Mouse (Mus musculus) left cerebral cortex, postnatal 14 days (tissue): Measurements from ENCODE around the gene Gabrq. TPM values are rescaled to one million over a fixed set of nuclear protein-coding genes. Genes with fewer than 3 reads are reported as not detected.

Experiments used
- DNase-seq, 2 experiments: peaks; one replicate each; pipeline ENCODE4 v3.0.0; 2021 to 2022; ENCODE audit warnings: low spot score in 2 of 2, mixed read lengths in 1 of 2
- intact Hi-C: fragments of 180-260 bp; cut with DNase I; formaldehyde crosslinking; loops from one replicate; pipeline ENCODE4 v1.15.1; 2025
- long read RNA-seq, 2 experiments: library from polyadenylated mRNA; stranded (forward); transcript quantifications; one replicate each; pipeline ENCODE4 v2.0.0; 2021
- total RNA-seq, 2 experiments: library from RNA; stranded (reverse); gene quantifications; 2 replicates each; pipeline ENCODE4 v1.2.3; 2021

The Gabrq gene
- total RNA-seq = 1 to 10 TPM; 2.2 to 3.9 TPM
- long read RNA-seq, experiment 1, partial matches to known transcripts = 0 of 1 reads
- long read RNA-seq, experiment 1, other reads (novel, unspliced or antisense) = 1 of 1 reads
- long read RNA-seq, experiment 2 = 0 reads

- intact Hi-C loops = loop anchor here (5.0 to 10.0 kb wide), 3 partner anchors 80 to 1178 kb away; no protein-coding TSS in a partner anchor
- DNase-seq = peak in 1 of 2 experiments; percentile 14
Measured at GRCm38 (mm10) chrX:72824776-72825588, at the start of gene Gabrq. Gene Gabrq (plus strand): TSS chrX:72825178.

- intact Hi-C loops = no loop called here
Measured at GRCm38 (mm10) chrX:72788773-72789557, 36.0 kb upstream of the Gabrq start.

GRCm38 (mm10) chrX:72789558-72789871 lies 35.5 kb upstream of the Gabrq start:
- no peak for DNase-seq
- intact Hi-C loops = no loop called here

More at GRCm38 (mm10) chrX:72788773-72789557, 36.0 kb upstream of the Gabrq start:
- peak; percentile 34 to 51 for DNase-seq

- intact Hi-C loops = no loop called here
- DNase-seq = peak; percentile 85
Measured at GRCm38 (mm10) chrX:72819594-72819993, 5.4 kb upstream of the Gabrq start.

- DNase-seq = no peak
- intact Hi-C loops = loop anchor here (5.0 to 10.0 kb wide), 3 partner anchors 81 to 1176 kb away; no protein-coding TSS in a partner anchor
Measured at GRCm38 (mm10) chrX:72823310-72823709, 1.7 kb upstream of the Gabrq start.

DNA sequence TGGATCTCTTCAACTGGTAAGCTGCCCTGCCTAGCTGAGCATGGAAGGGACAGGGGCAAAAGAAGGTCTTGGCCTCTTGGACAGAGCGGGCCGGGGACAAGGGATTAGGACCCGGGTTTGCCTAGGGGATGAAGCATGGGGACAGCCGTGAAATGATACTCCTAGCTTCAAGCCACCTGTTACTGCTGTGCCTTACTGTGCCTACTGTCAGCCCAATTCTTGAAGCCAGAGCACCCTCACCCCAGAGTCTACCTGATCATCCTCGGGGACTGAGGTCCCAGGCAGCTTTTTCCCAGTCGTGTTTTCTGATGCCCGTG lies 569 bp downstream of the Gabrq start:
- intact Hi-C loops = loop anchor here (10.0 kb wide), 1 partner anchor 79 kb away; no protein-coding TSS in a partner anchor
- DNase-seq = no peak

Other genes with a start within 250 kb of the Gabrq start
- 10 to 100 TPM; 82.2 to 96.0 TPM for gene Gabra3, start 168.3 kb upstream of the Gabrq start, total RNA-seq
- gene Cetn2, start 93.2 kb downstream of the Gabrq start, total RNA-seq = 10 to 100 TPM; 51.7 to 53.4 TPM
- 10 to 100 TPM; 33.5 to 34.3 TPM for gene Nsdhl, start 93.4 kb downstream of the Gabrq start, total RNA-seq
- under 1 TPM; 0.57 TPM for gene Zfp185, start 162.2 kb downstream of the Gabrq start, total RNA-seq
- gene Pnma5, start 211.9 kb downstream of the Gabrq start, total RNA-seq = under 1 TPM; 0.44 to 0.51 TPM
- gene Pnma3, start 239.6 kb downstream of the Gabrq start, total RNA-seq = 10 to 100 TPM; 18.1 to 19.6 TPM